Mouse (Mus musculus): Measurements from ENCODE around the gene Aqp8.
A peak's percentile ranks its signal among the peaks of the same experiment; 100 is the strongest.

Gene Aqp8

DNA sequence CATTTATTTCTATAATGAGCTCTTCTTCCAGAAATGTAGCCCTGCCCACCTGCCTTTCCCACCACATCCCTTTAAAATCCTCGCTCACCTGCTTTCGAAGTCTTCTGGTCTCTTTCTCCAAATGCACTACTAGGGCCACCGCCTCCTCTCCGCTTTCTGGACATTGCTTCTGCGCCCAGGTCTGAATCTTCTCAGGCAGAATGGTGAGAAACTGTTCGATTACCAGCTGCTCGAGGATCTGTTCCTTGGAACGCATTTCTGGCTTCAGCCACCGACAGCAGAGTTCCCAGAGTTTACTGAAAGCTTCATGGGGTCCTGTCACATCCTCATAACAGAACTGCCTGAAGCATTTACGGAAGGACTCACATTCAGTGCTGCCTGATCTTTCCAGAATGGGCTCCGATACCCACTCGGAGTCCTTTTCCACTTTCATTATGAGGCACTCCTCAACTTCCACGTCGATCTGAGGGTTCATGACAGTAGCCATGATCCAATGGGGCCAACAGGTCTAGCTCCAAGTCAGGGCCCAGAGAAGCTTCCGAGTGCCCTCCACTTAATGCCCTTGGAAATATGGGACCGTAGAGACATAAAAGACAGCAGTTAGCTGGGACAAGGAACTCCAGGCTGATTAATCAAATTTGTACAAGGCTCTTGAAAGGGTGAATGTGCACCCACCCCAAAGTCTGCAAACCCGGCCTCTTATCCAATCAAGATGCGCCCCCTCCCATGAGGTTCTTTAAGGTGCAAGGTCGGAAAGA, 37.6 kb downstream of the Aqp8 start:
- DNase-seq, result no peak

DNA sequence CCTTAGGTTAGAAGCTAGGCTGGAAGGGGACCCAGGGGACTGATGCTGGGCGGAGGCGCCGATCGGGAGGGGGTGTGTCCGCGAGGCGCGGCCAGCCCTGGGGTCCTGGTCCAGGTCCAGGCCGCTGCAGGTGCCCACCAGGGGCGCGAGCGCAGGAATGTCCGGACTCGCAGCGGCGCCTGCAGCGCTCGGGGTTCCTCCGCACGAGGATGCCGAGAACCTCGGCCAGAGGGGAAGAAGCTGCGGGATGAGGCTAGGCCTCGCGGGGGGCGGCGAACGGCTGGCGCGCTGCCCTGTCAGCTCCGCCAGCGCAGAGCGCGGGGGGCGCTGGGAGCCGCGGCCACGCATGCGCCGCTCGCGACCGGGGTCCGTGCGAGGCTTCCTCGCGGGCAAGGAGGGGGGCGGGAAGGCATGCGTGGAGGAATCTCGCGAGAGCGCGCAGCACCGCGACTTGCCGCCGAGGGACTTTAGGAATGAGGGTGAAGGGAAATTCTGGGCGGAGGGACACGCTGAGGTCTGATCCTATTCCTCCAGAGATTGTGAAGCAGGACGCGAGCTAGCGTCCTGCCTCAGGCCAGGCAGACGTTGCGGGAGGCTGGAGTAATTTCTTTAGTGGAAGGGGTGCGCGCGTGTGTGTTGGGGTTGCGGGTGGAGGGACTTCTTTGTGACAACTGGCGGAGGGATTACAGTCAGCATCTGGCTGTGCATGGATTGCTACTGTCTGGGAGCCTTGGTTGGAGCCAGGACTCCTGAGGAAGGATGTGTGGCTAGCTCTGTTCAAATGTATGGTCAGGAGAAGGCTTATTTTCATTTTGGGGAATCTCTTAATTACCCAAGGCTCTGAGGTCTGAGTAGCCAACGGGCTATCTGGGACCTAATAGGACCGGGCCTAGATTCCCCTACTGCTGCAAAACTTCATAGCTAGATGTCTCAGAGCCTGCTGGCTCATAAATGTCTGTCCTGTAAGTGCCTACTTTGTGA, 38.4 kb downstream of the Aqp8 start, which contains the start of gene Zkscan2:
TSS of gene Zkscan2 (minus strand) at position 211 of the 981 bp plus-strand sequence.
- DNase-seq, result peak; percentile 71

DNA sequence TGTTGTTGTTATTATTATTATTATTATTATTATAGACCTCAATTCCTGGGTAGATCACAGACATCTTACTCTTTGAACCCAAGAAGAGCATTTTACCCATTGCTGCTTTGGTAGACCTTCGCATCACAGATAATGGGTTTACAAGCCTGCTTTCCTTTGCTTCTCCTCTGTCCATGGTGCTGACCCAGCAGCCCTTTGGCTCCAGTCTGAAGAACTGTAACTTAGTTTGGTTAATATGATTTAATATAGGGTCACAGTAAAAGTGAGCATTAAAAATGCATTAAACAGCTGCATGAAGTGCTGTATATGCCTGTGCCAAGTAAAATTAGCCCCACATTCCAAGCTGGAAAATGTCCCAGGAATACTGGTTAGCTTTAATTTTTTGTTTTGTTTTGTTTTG, 41.3 kb downstream of the Aqp8 start:
- DNase-seq, result peak; percentile 54

DNA sequence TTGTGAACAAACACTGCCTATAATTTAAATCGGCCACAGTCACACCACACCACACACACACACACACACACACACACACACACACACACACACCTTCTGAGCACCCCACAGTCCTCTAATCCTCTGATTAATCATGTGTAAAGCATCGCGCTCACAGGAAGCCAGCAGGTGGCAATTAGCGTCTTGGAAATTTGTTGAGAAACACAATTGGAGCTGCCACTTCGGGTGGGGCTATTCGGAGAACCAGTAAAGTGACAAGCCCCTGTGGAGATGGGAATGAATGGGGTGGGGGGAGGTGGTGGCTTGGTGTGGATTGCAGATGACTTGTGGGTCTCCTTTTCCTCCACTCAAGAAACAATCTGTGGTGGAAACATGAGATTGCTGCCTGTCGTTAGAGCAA, 45.9 kb downstream of the Aqp8 start:
- no peak for DNase-seq
